Mouse (Mus musculus) forebrain, embryonic 10.5 days (tissue): ENCODE data around the gene Acadl. TPM values are rescaled to one million over a fixed set of nuclear protein-coding genes. Genes with fewer than 3 reads are reported as not detected.

Experiments used
- DNase-seq: peaks from one replicate; pipeline ENCODE4 v3.0.0-alpha.2; 2017; ENCODE audit warnings: low spot score; ENCODE audit errors: extremely low spot score
- H3K27ac ChIP-seq: fragments of 300-500 bp; sonication (generic); 2 replicates; pipeline ENCODE4 v1.5.1; 2016; ENCODE audit warnings: mild to moderate bottlenecking
- H3K27me3 ChIP-seq: fragments of 300-500 bp; sonication (generic); 2 replicates; pipeline ENCODE4 v1.6.1; 2016; ENCODE audit warnings: mild to moderate bottlenecking; ENCODE audit not compliant: poor library complexity, severe bottlenecking
- H3K36me3 ChIP-seq: fragments of 300-500 bp; sonication (generic); replicated peaks from 2 replicates; pipeline ENCODE4 v1.6.1; 2016; ENCODE audit warnings: mild to moderate bottlenecking, moderate library complexity
- H3K4me1 ChIP-seq: fragments of 300-500 bp; sonication (generic); 2 replicates; pipeline ENCODE4 v1.6.1; 2016
- H3K4me3 ChIP-seq: fragments of 300-500 bp; sonication (generic); 2 replicates; pipeline ENCODE4 v1.5.1; 2016; ENCODE audit warnings: mild to moderate bottlenecking, moderate library complexity
- H3K9me3 ChIP-seq: fragments of 300-500 bp; sonication (generic); 2 replicates; pipeline ENCODE4 v1.6.1; 2016; ENCODE audit warnings: mild to moderate bottlenecking, moderate library complexity
- WGBS: fragments of 180-500 bp; shearing (Covaris S2); methylation state at CpG from one replicate; pipeline ENCODE4 v1.1.7; 2016; 5-methylcytosine and 5-hydroxymethylcytosine counted together
- polyA plus RNA-seq: library from polyadenylated mRNA; unstranded; fragments of >200 nt; fragmentation: Nextera tagmentation; extraction: Ambion mirVana; gene quantifications from 2 replicates; pipeline ENCODE4 v1.2.1, GENCODE M21; 2016

Acadl gene
- polyA plus RNA-seq: 40.2 and 40.8 TPM in 2 replicates

GRCm38 (mm10) chr1:66862712-66863511 is at the start of gene Acadl:
Acadl (minus strand) TSS chr1:66863277.
- Histone ChIP-seq H3K4me3 (peak within 1 kb of the TSS; percentile 67), H3K4me1 (peaks cover 24% of the 10 kb centered on the region), H3K27ac (peak within 1 kb of the TSS; percentile 89), H3K9me3 (no peaks in the 10 kb centered on the region), H3K27me3 (peaks cover 15% of the 10 kb centered on the region), H3K36me3 (peaks cover 4% of the 10 kb centered on the region)
- DNase-seq: peak; percentile 64
- 1% methylated on average over 79 of the region's 85 CpGs for WGBS

DNA sequence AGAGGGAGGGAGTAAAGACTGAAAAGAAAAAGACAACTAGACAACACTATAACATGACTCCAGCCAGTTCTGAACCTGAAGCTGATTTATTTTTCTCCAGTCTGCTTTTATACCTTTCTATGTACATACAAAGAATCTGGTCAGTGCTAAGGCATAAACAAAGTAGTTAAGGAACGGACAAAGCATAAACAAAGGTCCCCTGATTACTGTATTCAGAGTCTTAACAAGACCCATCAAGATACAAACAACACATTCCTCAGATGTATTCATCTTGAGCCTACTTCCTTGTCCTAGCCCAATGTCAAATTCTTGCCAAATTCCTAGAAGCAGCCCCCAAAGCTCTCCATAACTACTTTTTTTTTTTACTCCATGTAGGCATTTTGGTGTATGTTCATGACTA is 49.2 kb upstream of the Acadl start:
- Histone ChIP-seq H3K27me3 (no peaks in the 10 kb centered on the region), H3K4me3 (no peak overlapping the region), H3K27ac (no peak overlapping the region), H3K4me1 (no peaks in the 10 kb centered on the region), H3K9me3 (peaks cover 5% of the 10 kb centered on the region; the same call in 1 of the 2 replicates), H3K36me3 (no peaks in the 10 kb centered on the region)
- WGBS: 75% methylated on average over 1 of the region's 1 CpGs
- DNase-seq: no peak

DNA sequence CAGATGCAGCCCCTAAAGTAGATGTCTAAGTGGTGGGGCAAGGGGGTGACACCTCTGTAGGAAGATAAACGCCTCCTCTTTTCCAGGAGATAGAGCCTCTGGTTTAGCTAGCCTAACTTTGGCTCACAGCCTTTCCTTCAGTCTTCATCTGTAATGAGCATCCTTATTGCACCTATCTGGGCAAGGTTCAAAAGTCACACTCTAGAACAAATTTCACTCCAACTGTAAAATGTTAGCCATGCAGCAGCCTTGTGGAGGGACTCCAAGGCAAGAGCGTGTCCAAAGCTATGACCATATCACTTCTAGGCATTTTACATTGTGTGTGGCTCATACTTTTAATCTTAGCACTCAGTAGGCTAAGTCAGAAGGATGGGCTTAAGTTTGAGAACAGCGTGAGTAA is 39.5 kb upstream of the Acadl start:
- Histone ChIP-seq H3K4me1 (peaks cover 8% of the 10 kb centered on the region), H3K27me3 (no peaks in the 10 kb centered on the region), H3K27ac (no peak overlapping the region), H3K36me3 (no peaks in the 10 kb centered on the region), H3K9me3 (no peaks in the 10 kb centered on the region), H3K4me3 (no peak overlapping the region)
- 88% methylated on average over 3 of the region's 3 CpGs for WGBS
- DNase-seq: no peak

- Histone ChIP-seq H3K36me3 (no peaks in the 10 kb centered on the region), H3K4me1 (peaks cover 24% of the 10 kb centered on the region), H3K9me3 (no peaks in the 10 kb centered on the region), H3K27ac (no peak overlapping the region), H3K4me3 (no peak overlapping the region), H3K27me3 (no peaks in the 10 kb centered on the region)
- no peak for DNase-seq
- WGBS: 95% methylated on average over 4 of the region's 4 CpGs
These were observed 37.9 kb upstream of the Acadl start for GRCm38 (mm10) chr1:66900946-66901345.

- no peaks in the 10 kb centered on the region for H3K9me3 ChIP-seq
- H3K36me3 ChIP-seq: no peaks in the 10 kb centered on the region
- DNase-seq: no peak
- H3K27ac ChIP-seq: no peak overlapping the region
- H3K27me3 ChIP-seq: no peaks in the 10 kb centered on the region
- peaks cover 31% of the 10 kb centered on the region for H3K4me1 ChIP-seq
- 64% methylated on average over 7 of the region's 7 CpGs for WGBS
- H3K4me3 ChIP-seq: no peak overlapping the region
These were observed 35.2 kb upstream of the Acadl start for GRCm38 (mm10) chr1:66898261-66898660.

- no peak overlapping the region for H3K4me3 ChIP-seq
- 0 out of 2 replicates have a peak overlapping the region, but pooled peaks have one; percentile 44 for H3K27ac ChIP-seq
- peaks cover 31% of the 10 kb centered on the region for H3K4me1 ChIP-seq
- no peaks in the 10 kb centered on the region for H3K27me3 ChIP-seq
- DNase-seq: no peak
- no peaks in the 10 kb centered on the region for H3K9me3 ChIP-seq
- WGBS: 76% methylated on average over 5 of the region's 5 CpGs
- H3K36me3 ChIP-seq: no peaks in the 10 kb centered on the region
These were observed 33.5 kb upstream of the Acadl start for GRCm38 (mm10) chr1:66896556-66896955.

DNA sequence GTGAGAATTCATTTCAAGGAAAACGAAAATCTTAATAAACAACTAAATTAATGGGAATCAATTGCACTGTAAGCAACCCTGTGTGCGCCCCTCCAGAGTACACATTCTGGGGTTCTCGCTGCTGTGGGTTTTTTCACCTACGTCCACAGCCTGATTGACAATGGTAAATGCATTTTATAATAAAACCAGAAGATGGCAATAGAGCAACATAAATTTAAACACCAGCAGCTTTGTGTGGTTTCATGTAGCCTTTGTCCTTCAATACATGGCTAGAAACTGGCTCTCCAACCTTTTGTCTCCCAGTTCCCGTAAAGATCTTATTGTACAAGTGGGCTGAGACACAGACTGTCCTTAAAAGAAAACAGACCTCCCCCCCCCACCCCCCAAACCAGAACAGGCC is 33.0 kb upstream of the Acadl start:
- Histone ChIP-seq H3K9me3 (no peaks in the 10 kb centered on the region), H3K27ac (0 out of 2 replicates have a peak overlapping the region, but pooled peaks have one; percentile 44), H3K27me3 (no peaks in the 10 kb centered on the region), H3K4me3 (no peak overlapping the region), H3K36me3 (no peaks in the 10 kb centered on the region), H3K4me1 (peaks cover 31% of the 10 kb centered on the region)
- no peak for DNase-seq
- WGBS: 58% methylated on average over 5 of the region's 5 CpGs

- Histone ChIP-seq H3K4me1 (peaks cover 31% of the 10 kb centered on the region), H3K4me3 (no peak overlapping the region), H3K27me3 (no peaks in the 10 kb centered on the region), H3K27ac (no peak overlapping the region), H3K9me3 (no peaks in the 10 kb centered on the region), H3K36me3 (no peaks in the 10 kb centered on the region)
- DNase-seq: no peak
These were observed 32.7 kb upstream of the Acadl start for GRCm38 (mm10) chr1:66895837-66896118.

- Histone ChIP-seq H3K27me3 (no peaks in the 10 kb centered on the region), H3K4me1 (peaks cover 31% of the 10 kb centered on the region), H3K4me3 (no peak overlapping the region), H3K9me3 (no peaks in the 10 kb centered on the region), H3K27ac (no peak overlapping the region), H3K36me3 (no peaks in the 10 kb centered on the region)
- 82% methylated on average over 6 of the region's 6 CpGs for WGBS
- DNase-seq: no peak
These were observed 32.2 kb upstream of the Acadl start for GRCm38 (mm10) chr1:66895093-66895836.

- no peaks in the 10 kb centered on the region for H3K36me3 ChIP-seq
- WGBS: 97% methylated on average over 1 of the region's 1 CpGs
- no peak for DNase-seq
- H3K27me3 ChIP-seq: no peaks in the 10 kb centered on the region
- H3K9me3 ChIP-seq: no peaks in the 10 kb centered on the region
- no peak overlapping the region for H3K27ac ChIP-seq
- no peak overlapping the region for H3K4me3 ChIP-seq
- H3K4me1 ChIP-seq: no peaks in the 10 kb centered on the region
These were observed 24.1 kb upstream of the Acadl start for GRCm38 (mm10) chr1:66887175-66887574.

- Histone ChIP-seq H3K9me3 (peaks cover 3% of the 10 kb centered on the region; the same call in 1 of the 2 replicates), H3K27ac (no peak overlapping the region), H3K27me3 (no peaks in the 10 kb centered on the region), H3K4me1 (no peaks in the 10 kb centered on the region), H3K36me3 (no peaks in the 10 kb centered on the region), H3K4me3 (no peak overlapping the region)
- WGBS: 94% methylated on average over 2 of the region's 2 CpGs
- no peak for DNase-seq
These were observed 17.1 kb upstream of the Acadl start for GRCm38 (mm10) chr1:66880217-66880616.

- H3K9me3 ChIP-seq: peaks cover 3% of the 10 kb centered on the region; the same call in 1 of the 2 replicates
- no peak for DNase-seq
- no peaks in the 10 kb centered on the region for H3K36me3 ChIP-seq
- H3K4me1 ChIP-seq: no peaks in the 10 kb centered on the region
- H3K4me3 ChIP-seq: no peak overlapping the region
- WGBS: 94% methylated on average over 6 of the region's 6 CpGs
- H3K27me3 ChIP-seq: no peaks in the 10 kb centered on the region
- H3K27ac ChIP-seq: no peak overlapping the region
These were observed 11.7 kb upstream of the Acadl start for GRCm38 (mm10) chr1:66874740-66875139.

DNA sequence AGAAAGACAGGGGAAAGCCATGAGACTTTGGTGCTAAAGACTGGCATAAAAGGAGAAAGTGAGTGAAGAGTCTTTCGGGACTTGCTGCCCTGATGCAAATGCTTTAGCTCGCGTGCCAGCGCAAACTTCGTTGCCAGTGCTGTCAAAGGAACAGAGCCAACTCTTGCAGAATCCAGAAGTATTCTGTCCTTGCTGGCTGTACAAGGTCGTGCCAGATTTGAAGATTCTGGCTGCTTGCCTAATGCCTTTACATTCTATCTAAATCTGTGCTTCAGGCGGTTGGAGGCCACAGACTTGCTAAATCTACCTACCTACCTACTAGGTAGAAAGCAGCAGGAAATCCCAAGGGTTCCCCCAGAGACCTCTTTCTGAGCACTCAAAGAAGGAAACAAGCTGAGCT is 8.5 kb upstream of the Acadl start:
- no peak for DNase-seq
- Histone ChIP-seq H3K36me3 (no peaks in the 10 kb centered on the region), H3K4me3 (no peak overlapping the region), H3K27ac (no peak overlapping the region), H3K27me3 (no peaks in the 10 kb centered on the region), H3K4me1 (no peaks in the 10 kb centered on the region), H3K9me3 (no peaks in the 10 kb centered on the region)
- 83% methylated on average over 7 of the region's 7 CpGs for WGBS
